Mouse (Mus musculus) natural killer cell, adult 2 months (primary cell): Measurements from ENCODE around the gene Rd3.

Experiments
- DNase-seq, 2 experiments: peaks; one replicate each; pipeline ENCODE4 v3.0.0; 2022; ENCODE audit warnings: low spot score in 2 of 2

Gene Rd3

GRCm38 (mm10) chr1:191977187-191977586 is at the start of gene Rd3:
Gene Rd3 (plus strand): TSS chr1:191977370.
- DNase-seq: no peak

- DNase-seq: no peak
Observed at GRCm38 (mm10) chr1:191928345-191928744, 48.8 kb upstream of the Rd3 start.

DNA sequence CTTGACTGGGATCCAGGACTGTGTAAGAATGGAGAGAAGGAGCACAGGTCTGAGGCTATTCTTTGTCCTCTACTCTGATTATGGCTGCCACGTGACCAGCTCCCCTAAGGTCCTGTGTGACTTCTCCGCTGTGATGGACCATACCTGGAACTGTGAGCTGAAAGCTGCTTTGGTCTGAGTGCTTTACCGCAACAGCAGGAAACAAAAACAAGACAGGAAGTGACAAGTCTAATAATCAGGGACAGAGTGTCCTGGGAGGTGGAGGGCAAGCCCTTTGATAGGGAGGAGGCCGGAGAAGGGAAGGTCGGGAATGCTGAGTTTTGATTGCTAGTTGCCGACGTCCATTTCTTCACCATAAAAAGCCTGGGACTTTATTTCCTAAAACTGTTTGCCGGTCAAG is 48.1 kb upstream of the Rd3 start:
- no peak for DNase-seq

- DNase-seq: no peak
Observed at GRCm38 (mm10) chr1:191929897-191930524, 47.2 kb upstream of the Rd3 start.

DNA sequence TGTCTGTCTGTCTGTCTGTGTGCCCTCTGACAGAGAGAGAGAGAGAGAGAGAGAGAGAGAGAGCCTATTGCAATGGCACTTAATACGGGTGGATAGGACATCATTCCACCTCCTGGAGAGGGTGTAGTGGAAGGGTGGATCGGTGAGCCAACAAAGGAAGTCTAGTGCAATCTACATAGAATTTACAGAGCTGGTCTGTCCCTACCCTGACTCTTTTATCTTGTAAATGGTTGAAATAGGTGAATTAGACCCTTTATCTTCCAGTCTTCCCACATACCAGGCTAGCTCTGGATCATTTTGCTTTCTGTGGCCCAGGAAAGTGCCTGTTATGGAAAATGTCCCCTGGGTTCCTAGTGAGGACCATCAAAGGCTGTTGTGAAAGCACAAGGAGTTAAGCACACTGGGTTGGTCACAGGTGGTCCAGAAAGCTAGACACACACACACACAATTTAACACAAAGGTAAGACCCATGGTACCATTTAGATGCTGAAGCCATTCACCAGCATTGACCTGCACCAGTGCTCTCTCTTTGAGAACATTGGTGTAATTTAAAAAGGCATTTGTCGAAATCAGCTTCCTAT is 46.6 kb upstream of the Rd3 start:
- no peak for DNase-seq

GRCm38 (mm10) chr1:191932286-191932985 is 44.7 kb upstream of the Rd3 start:
- no peak for DNase-seq

DNA sequence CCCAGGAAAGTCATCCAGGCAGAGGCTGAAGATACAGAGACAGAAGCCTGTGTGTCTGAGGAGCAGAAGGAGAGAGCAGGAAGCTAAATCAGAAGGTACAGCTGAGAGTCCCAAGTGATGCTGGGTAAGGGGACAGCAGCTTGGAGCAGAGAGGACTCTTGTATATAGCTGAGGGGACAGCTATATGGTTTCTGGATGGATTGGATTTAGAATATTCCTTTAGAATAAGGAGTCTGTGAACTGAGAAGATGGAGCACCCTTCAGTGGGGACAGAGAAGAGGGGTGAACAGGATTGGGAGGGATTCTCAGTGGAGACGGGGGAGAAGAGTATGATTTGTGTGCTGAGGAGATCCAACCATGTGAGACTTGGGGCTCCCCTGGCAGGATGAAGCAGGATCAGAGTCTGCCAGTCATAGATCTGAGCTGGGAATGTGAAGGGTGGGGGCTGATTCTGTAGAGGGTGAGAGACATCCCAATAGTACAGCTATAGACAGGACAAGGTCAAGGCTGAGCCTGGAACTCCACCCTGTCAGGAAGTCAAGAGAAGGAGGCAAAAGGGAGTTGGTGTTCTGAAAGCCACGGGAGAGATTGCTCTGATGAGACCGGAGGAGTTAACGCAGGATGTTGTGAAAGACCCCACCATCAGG is 44.1 kb upstream of the Rd3 start:
- DNase-seq: no peak

- DNase-seq: no peak
Observed at GRCm38 (mm10) chr1:191943638-191944037, 33.5 kb upstream of the Rd3 start.

GRCm38 (mm10) chr1:191945341-191945740 is 31.8 kb upstream of the Rd3 start:
- no peak for DNase-seq

- DNase-seq: no peak
Observed at GRCm38 (mm10) chr1:191945756-191946155, 31.4 kb upstream of the Rd3 start.

- no peak for DNase-seq
Observed at GRCm38 (mm10) chr1:191946261-191946660, 30.9 kb upstream of the Rd3 start.

DNA sequence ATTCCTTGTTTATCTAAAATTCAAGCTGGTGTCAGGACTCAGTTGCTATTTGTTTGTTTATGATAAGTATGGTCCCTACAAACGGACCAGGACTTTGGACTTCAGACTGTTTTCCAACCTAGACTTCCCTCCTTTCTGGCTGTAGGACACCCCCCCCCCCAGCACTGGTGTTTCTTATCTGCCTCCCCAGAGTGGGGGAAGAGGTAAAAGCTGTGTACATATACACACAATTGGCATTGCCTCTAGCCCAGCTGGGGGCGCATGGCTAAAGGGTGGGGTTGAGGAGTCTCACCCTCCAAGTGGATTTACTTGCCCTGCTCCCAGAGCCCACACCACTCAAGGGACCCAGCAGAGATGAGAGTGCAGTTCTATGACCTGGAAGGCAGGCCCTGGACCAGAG is 30.3 kb upstream of the Rd3 start:
- no peak for DNase-seq

DNA sequence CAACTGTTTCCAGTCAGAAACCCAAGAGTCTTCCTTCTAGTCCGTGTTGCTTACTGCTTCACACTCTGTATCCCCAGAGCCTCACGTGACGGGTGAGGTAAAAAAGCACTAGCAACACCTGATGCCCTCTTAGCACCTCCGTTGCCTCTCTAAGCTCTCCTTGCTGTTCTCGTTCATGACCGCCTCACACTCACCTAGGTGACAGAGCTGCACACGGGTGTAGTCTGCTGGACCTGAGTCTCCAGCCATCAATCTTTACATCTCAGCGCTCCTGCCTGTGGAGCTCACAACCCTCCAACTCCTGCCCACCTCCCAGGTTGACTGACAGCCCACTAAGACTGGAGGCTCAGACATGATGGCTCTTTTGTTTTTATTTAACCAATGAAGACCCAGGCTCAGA is 29.4 kb upstream of the Rd3 start:
- no peak for DNase-seq

DNA sequence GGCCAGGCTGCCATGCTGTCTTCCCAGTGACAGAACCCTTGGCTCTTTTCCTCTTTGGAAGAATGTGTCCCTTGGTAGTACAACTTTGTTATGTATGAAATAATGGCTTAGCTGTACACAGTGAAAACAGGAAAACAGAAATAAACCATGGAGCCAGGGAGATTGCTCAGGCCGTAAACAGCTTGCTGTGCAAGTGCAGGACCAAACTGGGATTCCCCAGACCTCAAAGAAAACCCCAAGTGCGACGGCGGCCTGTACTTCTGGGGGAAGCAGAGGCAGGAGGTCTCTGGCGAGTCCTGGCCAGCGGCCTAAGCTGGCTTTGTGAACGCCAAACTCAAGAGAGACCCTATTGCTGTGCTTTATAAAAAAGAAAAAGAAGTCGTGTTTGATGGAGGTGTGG is 28.6 kb upstream of the Rd3 start:
- DNase-seq: no peak

- DNase-seq: no peak
Observed at GRCm38 (mm10) chr1:191950611-191951010, 26.6 kb upstream of the Rd3 start.

- DNase-seq: no peak
Observed at GRCm38 (mm10) chr1:191952733-191953335, 24.3 kb upstream of the Rd3 start.

DNA sequence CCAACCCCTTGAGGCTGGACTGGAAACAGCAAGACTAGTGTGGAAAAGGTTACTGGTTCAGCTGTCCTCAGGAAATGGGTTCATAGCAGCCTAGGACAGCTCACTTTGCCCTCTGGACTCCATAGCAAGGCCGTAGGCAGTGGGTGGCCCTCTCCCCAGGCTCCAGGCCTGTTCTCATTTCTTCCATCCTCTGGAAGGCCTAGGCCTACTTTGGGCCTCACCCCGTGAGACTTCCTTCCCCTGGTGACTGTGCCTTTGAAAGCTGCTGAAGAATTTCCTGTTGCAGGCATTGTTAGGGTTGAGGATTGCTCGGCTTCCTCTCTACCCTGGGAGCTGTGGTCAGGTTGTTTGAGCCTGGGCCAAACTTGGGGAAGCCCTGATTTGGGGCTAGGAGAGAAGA is 22.1 kb upstream of the Rd3 start:
- DNase-seq: no peak

DNA sequence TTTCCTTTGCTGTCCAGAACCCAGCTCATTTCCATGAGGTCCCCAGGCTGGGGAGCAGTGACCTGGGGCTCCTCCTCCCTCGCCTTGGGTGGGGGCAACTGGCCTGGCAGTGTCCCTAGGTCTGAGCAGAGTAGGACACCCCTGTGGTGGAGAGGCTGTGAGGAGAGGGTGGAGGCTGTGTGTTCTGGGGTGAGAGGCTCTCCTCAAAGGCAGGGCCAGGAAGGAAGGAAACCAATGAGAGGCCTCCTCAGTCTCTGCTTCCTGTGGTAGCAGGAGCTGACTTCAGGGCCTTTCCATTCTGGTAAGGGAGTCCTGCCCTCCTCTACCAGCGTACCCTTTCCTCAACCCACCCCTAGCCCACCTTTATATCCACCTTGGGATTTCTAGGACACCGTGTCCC is 20.9 kb upstream of the Rd3 start:
- DNase-seq: peak in 1 of 2 experiments; percentile 21

- DNase-seq: no peak
Observed at GRCm38 (mm10) chr1:191956871-191957270, 20.3 kb upstream of the Rd3 start.

GRCm38 (mm10) chr1:191957321-191957720 is 19.8 kb upstream of the Rd3 start:
- DNase-seq: no peak

DNA sequence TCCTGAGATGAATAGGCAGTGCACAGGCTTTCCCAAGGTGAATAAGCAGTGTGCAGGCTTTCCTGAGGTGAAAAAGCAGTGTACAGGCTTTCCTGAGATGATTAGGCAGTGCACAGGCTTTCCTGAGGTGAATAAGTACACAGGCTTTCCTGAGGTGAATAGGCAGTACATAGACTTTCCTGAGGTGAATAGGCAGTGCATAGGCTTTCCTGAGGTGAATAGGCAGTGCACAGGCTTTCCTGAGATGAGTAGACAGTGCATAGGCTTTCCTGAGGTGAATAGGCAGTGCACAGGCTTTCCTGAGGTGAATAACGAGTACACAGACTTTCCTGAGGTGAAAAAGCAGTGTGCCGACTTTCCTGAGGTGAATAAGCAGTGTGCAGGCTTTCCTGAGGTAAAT is 16.2 kb upstream of the Rd3 start:
- DNase-seq: no peak

DNA sequence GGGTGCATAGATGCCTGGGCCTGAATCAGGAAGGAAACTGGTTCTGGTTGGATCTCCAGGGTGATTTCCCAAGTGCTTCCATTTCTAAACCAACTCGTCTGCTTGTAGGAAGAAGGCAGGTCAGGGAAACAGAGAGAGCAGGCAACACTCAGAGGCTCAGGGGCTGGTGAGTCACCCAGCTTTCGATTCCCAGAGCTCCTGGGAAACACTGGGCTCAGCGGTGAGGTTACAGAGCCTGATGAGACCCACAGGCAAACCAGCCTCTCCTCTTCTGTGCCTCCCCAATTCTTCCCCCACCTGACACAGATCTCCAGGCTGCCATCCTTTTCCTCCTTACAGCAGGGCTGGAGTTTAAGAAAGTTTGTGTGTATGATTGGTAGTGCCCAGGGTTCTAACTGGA is 13.8 kb upstream of the Rd3 start:
- no peak for DNase-seq
